Mouse (Mus musculus): ENCODE results near the gene Wdr90.

The Wdr90 gene

DNA sequence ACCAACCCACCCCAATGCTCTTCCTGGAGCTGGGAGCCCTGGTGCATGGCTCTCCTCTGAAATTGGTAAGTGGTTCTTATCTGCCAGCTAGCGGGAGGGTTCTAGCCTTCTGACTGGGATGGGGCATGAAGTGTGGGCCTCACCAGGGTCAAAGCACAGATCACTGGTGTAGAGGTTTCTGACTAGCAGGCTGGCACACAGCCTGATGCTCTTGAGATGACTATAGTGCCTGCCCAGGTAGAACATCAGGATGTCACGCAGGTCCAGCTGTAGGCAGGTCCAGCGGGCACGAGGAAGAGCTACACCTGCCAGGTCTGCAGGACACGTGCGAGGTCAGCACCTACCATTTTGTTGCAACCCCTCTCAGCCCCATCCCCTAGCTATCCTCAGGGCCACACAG lies 1.1 kb downstream of the Wdr90 start:
- no peak for DNase-seq (ENCODE audit: low read depth, low spot score)

DNA sequence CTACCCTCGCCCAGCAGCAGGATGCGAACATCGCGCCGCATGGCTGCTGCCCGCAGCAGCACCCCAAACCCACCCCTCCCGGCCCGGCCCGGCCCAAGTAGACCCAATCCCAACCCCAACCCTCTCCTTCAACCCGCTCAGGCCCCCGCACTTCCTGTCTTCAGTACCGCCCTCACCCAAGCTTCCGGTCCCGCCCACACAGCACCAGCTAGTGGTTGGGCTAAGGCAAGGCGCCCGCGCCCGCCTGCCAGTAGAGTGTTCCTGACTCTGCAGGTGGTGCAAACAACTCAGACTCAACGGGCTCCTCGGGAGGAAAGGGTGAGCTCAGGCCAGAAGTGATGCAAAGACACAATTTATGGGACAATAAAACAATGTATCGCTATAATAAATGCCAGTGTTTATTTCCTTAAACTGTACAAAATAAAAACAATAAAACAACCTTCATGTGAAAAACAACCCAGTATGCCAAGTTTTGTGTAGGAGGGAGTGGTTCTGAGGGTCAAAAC lies 16.9 kb downstream of the Wdr90 start, which contains the start of gene Rhot2:
Rhot2 (minus strand) TSS at position 456 of the 506 bp plus-strand sequence.
- peak; percentile 89 for DNase-seq (ENCODE audit: low read depth, low spot score)

DNA sequence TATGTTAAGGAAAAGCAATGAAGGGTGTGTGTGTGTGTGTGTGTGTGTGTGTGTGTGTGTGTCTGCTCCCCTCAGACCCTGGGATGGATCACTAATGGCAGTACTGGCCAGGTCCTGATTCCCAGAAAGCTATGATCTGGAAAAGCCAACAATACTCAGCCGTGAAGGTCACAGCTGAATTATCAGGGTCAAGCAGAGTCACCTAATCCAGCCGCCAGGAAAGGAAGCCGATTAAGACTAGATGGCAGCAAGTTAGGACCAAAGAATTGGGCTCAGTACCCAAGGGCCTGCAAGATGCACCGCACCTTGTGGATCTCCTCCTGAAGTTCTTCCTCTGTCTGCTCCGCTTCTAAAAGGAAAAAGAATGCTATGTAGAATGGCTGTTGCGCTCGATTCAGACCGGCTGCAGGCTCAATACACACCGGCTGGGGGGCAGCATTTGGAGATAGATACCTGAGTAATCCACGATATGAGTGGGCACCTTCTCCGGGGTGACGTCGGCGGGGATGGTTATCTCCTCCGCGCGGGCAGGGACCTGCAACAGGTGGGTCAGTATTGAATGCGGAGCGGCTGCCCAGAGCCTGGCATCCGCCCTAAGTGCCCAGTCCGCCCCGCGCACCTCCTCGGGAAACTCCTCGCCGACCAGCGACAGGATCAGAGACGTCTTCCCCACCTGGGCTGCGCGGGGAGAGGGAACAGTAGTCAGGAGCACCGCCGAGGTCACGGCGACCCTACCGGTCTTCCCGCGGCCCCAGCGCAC lies 17.5 kb downstream of the Wdr90 start:
- DNase-seq (ENCODE audit: low read depth, low spot score), result no peak

DNA sequence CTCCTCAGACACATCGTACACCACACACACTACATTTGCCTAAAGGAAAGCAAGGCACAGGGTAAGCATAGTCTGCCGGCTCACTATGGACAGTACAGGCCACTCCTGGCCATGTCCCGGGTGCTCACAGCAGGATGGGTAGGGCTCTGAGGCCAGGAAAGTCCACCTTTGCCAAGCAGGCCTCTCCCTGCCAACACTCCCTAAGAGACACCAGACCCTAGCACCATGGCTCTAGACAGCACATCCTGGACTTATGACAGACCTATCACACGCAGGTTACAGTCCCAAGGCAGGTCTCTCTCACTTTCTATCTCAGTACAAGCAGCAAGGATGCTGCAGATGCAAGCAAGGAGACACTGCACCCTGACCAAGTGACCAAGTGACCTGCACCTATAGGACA lies 18.2 kb downstream of the Wdr90 start:
- no peak for DNase-seq (ENCODE audit: low read depth, low spot score)

DNA sequence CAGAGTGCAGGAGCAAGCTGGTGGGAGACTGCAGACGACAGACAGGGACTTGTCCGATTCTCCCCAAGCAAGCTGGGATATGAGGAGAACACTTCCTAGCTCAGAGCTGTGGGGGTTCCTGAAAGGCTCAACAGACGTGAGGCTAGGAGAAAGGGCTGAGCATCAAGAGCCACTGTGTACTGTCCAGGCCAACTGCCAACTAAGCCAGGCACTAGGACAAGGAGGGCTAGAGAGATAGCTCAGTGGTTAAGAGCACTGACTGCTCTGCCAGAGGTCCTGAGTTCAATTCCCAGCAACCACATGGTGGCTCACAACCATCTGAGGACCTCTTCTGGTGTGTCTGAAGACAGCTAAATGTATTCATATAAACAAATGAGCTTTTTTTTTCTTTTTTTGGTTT lies 18.8 kb downstream of the Wdr90 start:
- no peak for DNase-seq (ENCODE audit: low read depth, low spot score)

DNA sequence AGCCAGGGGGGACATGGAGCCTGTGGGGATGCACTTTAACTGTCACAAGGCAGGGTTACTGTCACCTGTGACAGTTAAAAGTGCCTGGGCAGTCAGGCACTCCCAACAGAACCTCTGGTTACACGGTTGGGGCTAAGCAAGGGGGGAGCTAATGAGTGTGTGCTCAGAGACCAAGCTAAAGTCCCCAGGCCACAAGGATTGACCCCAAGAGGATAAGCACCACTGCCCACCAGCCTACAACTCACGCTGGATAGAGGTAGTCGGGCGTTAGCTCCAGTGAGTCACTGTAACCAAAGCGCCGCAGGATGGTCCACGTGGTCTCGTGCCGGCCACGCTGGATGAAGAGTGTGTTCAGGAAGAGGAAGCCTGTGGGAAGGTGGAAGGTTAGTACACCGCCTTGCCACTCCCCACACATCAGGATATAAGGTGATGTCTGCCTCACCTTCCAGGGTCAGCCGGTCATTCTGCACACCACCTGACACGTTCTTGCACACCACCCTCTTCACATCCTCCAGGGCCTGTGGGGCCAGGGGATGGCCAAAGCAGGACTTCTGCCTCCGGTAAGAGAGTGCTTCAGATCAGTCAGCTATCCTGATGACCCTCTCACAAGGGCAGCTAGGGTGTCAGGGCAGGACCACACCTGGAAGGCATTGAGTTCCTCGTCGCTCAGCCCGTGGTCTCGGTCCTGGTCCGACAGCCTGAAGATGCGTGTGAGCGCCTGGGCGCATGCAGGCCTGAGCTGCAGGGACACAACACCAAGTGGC lies 20.0 kb downstream of the Wdr90 start, which contains the start of gene Gm20683:
Gm20683 (minus strand) TSS at position 647 of the 764 bp plus-strand sequence.
- no peak for DNase-seq (ENCODE audit: low read depth, low spot score)

DNA sequence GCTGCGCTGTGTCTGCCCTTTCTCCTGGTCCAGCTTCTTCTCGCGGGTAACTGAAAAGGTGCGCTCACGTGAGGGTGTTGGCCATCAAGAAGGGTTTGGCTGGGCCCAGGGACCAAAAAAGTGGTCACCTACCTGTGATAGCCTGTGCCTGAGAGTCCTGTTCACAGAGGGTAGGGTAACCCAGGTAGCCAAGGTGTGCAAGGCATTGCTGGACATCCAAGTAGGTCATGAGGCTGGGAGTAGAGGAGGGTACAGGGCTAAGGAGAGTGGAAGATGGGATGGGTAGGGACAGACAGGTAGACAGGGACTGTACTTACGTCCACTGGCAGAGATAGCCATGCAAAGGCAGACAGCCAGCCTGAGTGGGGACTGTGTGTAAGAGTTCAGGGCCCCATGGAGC lies 20.8 kb downstream of the Wdr90 start:
- DNase-seq (ENCODE audit: low read depth, low spot score), result no peak

DNA sequence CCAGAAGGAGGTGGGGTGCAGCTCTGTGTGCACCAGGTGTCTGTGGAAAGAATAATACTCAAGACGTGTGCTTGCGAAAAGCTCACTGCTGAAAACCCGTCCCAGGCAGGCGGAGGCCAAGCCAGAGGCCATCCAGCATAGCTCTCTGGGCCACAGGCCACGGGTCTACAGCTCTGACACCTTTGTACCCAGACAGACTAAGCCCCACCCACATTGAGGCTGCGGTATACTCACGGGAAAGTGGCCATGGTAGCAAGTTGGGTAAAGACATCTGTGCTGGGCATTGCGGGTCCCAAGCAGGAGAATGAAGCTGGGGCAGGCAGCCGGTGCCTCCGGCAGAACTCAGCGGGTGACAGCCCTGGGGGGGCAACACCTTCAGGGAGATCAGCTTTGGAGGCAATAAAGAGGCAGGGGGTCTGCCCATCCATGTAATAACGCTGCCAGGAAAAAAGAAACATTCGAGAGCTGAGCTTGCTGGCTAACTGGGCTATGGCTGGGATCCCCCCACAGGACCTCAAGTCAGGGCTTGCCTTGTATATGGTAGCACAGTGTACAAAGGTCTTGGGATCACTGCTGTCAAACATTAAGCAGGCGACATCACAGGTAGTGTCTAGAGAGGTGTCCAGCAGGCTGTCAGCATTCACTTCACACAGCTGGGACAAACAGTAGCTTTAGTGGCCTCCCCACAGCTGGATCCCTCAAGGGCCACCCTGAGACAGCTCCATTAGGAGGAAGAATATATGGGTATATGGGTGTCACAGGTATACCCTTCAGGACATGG lies 21.7 kb downstream of the Wdr90 start:
- no peak for DNase-seq (ENCODE audit: low read depth, low spot score)

DNA sequence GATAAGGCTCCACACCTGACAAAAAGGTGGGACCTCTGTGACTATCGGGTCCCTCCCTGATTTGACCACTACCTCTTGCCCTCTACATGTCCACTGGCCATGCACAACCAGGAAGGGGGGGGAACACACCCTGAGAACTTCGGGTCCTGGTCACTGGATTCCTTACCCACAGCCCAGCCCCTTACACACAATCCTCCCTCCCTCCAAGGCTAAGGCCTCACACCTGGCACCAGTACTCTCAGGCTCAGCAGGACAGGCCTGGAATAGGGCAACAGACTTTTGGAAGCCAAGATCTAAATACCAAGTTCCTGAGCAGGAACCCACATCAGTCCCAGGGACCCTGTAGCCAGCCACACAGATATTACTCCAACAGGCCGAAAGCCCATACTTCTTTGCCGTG lies 22.4 kb downstream of the Wdr90 start:
- no peak for DNase-seq (ENCODE audit: low read depth, low spot score)

DNA sequence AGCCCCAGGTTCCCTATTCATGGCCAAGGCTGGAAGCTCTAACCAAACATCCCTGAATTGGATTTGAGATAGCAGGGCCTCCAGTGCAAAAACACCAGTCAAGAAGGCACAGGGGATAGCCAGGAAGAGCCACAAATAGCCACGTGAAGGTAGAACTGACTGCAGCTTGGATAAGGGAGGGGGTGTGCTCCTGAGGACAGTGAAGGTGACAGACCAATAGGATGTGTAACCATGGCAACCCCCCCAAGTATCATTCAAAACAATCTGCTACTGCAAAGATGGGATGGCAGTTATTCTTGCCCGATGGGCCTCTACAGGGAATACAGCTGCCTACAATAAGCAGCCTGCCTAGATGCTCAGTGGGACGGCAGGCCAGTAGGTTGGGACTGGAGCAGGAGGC lies 23.8 kb downstream of the Wdr90 start:
- no peak for DNase-seq (ENCODE audit: low read depth, low spot score)

DNA sequence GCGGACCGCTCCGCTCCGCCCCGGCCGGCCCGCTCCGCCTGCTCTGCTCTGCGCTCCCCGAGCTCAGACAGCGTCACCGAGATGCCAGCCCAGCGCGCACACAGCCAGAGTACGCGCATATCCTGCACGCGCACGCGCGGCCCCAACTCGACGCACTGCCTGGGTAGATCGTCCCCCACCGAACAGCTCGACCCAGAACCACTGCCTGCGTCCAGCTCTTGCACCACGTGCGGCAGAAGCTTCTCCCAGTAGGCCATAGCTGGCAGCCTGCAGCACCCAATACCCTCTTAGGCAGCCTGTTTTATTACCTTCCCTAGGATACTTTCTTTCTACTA lies 24.3 kb downstream of the Wdr90 start, which contains the start of gene Rhbdl1:
Rhbdl1 (minus strand) TSS at position 220 of the 335 bp plus-strand sequence.
- no peak for DNase-seq (ENCODE audit: low read depth, low spot score)

DNA sequence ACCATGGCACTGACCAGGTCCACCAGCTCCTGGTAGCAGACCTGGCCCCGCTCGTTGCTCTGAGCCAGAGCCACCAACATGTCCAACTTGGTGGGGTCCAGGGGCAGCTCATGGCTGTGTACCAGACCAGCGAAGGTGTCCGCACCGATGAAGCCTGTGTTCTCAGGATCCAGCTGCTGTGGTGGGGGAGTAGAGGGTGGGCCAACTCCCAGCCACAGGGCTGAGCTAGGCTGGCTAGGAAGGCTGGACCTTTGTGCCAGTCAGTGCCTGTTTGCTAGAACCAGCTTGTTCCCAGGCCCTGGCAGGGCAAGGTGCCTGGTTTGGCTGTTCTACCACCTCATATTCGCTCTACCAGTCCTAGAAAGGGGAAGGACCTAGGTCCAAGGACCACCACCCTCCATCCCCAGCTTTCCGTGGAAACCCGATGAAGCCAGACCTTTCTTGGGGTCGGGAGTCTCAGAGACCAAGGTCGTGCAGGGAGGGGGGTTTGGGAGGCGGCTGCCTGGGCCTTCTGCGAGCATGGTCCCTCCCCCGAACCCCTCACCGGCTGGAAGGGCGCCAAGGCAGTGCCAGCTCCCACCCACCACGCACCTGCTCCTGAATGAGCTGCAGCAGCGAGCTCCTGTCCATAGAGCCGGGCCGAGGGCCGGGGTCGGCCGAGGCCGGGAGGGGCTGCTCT lies 24.8 kb downstream of the Wdr90 start:
- DNase-seq (ENCODE audit: low read depth, low spot score), result no peak

DNA sequence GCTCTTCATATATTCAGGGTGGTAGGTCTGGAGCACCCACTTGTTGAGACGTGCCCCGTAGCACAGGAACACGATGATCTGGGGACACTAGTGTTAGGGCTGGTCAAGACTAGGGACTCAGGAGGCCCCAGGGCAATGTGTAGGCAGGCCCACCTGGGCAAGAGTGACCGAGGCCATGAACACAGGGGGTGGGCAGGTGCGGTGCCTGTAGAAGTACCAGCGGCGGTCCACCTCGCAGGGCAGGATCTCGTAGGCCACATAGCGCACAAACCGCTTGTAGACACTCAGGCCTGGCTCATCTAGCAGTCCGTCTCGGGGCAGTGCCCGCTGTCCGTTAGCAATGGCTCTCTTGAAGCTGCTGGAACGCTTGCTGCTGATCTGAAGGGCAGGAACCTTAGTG lies 25.5 kb downstream of the Wdr90 start:
- DNase-seq (ENCODE audit: low read depth, low spot score), result no peak

DNA sequence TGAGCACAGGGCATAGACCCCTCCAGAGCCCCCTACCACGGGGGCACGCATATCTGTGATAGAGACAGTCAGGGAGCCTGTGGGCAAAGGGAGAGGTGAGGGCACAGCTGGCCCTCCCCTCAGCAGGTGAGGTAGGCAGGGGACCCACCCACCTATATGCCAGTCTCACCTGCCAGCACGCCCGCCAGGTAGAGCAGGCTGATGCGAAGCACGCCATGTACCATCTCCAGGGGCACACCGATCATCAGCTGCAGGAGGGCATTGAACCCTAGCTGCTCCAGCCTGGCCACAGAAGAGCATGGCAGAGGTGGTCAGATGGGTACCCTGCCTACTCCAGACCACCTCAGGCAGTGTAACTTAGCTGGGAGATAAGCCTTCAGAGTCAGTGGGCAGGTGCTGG lies 26.0 kb downstream of the Wdr90 start:
- no peak for DNase-seq (ENCODE audit: low read depth, low spot score)

DNA sequence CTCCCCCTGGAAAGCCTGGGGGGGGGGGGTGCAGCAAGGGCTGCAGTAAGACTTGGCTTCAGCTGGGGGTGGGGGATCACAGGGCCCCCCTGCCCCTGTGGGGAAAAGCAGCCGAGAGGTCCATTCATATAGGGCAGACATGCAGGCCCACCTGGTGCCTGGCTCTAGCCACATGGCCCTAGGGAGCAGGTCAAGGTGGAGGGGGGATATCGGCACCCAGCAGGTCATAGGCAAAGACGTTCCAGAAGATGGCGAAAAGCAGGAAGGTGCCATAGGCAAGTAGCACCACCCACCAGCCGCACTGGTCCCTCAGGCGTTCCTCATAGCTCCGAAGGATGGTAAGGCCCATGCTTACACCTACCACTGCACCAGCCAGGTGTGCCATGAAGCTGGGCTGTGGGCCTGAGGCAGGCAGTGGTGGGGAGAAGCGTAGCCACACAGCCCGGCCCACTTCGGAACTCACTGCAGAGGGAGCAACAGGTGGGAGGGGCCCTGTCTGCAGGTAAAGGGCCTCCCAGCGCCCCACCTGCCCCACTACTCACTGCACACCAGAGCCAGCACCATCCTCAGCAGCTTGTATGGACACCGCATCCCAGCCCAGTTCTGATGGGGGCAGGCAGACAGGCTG lies 26.6 kb downstream of the Wdr90 start:
- DNase-seq (ENCODE audit: low read depth, low spot score), result no peak

DNA sequence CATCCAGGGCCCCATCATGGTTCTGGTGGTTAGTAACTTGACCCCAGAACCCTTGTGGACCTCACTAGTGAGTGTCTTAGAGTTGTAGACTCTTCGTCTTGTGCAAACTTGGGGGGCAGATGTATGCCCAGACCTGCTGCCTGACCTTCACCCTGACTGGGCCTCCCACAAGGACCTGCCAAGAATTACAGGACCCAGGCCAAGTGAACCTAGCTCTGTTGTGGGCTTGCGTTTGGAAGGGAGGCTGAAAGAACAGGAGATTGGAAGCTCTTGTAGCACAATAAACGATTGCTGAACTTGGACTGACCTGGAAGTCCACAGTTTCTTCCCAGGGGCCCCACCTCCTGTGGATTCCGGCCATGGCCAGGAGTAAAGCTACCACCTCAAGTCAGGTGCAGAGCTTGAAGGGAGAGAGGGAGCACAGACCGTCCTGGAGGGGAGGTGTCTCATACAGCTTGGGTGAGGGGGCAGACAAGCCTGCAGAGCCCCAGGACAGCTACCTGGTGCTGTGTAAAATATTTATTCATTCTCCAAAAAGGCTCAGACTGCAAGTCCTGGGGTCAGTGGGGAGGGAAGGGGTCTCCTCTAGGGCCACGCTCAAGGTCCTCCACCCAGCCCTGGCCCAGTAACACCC lies 27.2 kb downstream of the Wdr90 start:
- no peak for DNase-seq (ENCODE audit: low read depth, low spot score)

DNA sequence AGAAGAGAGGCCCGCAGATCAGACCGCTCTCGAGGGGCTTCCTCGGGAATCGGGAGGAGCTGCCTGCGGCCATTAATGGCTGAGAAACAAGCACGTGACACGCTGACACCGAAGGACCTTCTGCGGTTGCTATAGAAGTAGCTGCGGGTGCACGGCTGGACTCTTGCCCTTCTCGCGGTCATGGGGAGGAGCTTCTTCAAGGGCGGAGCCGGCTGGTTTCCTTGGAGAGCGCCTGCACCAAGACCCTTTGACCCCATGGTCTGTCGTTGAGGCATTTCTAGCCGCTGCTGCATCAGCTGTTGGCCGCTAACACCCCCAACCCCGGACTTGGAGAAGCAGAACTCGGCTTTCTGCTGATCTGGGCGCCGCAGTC lies 28.0 kb downstream of the Wdr90 start, which contains the start of gene Stub1:
Stub1 (minus strand) TSS at position 114 of the 373 bp plus-strand sequence.
- peak; percentile 85 for DNase-seq (ENCODE audit: low read depth, low spot score)

DNA sequence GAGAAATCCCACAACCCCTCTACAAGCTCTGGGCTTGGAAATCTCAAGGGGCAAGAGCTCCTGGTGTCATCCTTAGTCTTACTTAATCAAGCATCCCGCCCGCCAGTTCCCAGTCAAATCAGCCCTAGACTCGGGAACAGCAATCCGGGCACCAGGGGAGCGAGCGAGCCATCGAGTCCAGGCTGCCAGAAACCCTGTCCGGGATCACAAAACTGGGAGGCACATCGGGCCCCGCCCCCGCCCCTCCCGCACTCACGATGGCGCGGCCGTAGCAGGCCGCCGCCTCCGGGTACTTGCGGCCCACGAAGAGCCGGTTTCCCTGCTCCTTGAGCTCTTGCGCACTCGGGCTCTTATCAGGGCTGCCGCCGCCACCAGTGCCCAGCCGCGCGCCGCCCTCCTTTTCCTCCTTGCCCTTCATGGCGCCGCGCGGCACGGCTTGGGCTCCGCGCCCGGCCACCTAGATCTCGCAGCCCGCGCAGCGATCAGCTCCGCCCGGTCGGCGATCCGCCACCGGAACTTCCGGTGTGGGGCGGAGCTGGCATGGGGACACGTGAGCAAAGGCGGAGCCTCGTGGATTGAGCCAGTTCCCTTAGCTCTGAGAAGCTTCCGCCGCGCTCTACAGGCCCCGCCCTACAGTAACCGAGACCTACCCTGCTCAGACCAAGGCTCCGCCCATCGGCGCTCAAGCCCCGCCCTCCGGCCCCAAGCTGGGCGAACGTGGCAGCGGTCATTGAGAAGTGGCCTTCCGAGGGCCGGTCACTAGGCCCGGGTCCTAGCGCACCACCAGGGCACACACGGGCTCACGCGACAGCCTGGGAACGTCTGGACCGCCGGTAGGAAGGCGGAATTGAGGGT lies 28.6 kb downstream of the Wdr90 start:
- DNase-seq (ENCODE audit: low read depth, low spot score), result peak; percentile 99

DNA sequence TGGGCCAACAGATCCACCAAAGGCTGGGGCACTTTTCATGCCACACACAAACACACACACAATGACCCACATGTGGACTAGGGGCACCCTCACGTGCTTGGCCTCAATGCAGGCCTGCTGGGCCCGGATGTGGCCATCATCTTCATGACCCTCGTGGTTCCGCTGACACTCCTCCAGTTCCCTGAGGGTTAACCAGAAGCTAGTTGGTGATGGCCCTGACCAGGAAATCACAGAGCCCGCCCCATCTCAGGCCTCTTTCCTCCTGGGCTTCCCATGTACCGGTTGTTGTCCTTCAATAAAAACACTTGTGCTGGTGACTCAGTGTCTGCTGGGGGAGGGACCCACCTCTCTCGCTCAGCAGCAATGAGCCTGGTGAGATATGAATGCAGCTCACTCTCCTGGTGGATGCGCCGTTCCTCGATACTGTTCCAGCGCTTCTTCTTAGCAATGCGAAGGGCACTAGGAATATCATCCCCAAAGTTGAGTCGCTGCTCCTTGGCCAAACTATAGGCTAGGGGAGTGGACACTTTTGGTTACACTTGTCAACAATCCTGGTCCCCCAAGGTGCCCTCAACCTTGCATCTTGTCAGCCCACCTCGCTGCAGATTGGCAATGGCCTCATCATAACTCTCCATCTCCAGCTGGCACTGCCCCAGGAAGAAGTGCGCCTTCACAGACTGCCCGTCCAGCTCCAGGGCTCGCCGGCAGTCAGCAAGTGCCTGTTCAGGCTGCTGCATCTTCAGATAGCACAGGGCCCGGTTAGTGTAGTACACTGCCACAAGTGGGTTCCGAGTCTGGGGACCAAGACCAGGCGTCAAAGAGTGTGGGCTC lies 29.6 kb downstream of the Wdr90 start:
- no peak for DNase-seq (ENCODE audit: low read depth, low spot score)

Measured in forelimb bud, embryonic 11.5 days (tissue).